Mouse (Mus musculus): ENCODE measurements at regions not wholly inside any gene's neighbourhood (a gene's known extent, or its start where the extent isn't known, plus 50 kb on each side); places are given as distances from the start of the nearest gene placed in this dataset.

- no peak for TF ChIP-seq POLR2A (IDR thresholded peaks at IDR 0.05; ENCODE audit: control insufficient read depth, low read depth, low read length)
- TF ChIP-seq CTCF (IDR thresholded peaks at IDR 0.05; ENCODE audit: control insufficient read depth, insufficient read depth, insufficient replicate concordance, low read depth, low read length), result no peak
These were observed 229.1 kb downstream of the Maf start for GRCm38 (mm10) chr8:115478406-115479060.

All from testis, adult 2 months (tissue).